Mouse (Mus musculus) small intestine, adult 2 months (tissue): Measurements from ENCODE around the gene Fnip1.

Experiments used
- CTCF ChIP-seq: fragments of 200-500 bp; IDR thresholded peaks from 2 replicates; pipeline ENCODE4 v1.5.1; 2012; ENCODE audit warnings: low read depth, mild to moderate bottlenecking, control low read depth, inconsistent platforms, low read length, moderate library complexity, mixed read lengths; ENCODE audit not compliant: insufficient replicate concordance, insufficient read length; ENCODE audit errors: extremely low read depth
- POLR2A ChIP-seq: fragments of 200-500 bp; IDR thresholded peaks from 2 replicates; pipeline ENCODE4 v1.6.1; 2012; ENCODE audit warnings: low read depth, mild to moderate bottlenecking, control low read depth, inconsistent platforms, low read length, moderate library complexity

GRCm38 (mm10) chr11:54523431-54524001 is 85.5 kb downstream of the Fnip1 start:
- TF ChIP-seq POLR2A (no peak), CTCF (no peak)
